Mouse (Mus musculus) intestine, postnatal 0 days (tissue): ENCODE measurements at regions not wholly inside any gene's neighbourhood (a gene's known extent, or its start where the extent isn't known, plus 50 kb on each side); places are given as distances from the start of the nearest gene placed in this dataset.

Experiments used
- ATAC-seq: fragments of 200-750 bp; cut with Nextera tagmentation; 2 replicates; pipeline ENCODE4 v1.8.0; 2017; ENCODE audit warnings: mild to moderate bottlenecking, moderate TSS enrichment, moderate library complexity
- H3K27ac ChIP-seq: fragments of 300-500 bp; sonication (generic); 2 replicates; pipeline ENCODE4 v1.5.1; 2014; ENCODE audit warnings: mild to moderate bottlenecking, low read depth, low read length, moderate library complexity
- H3K27me3 ChIP-seq: fragments of 300-500 bp; sonication (generic); replicated peaks from 2 replicates; pipeline ENCODE4 v1.6.1; 2014; ENCODE audit warnings: low read length, mixed read lengths; ENCODE audit not compliant: control insufficient read depth, insufficient read depth
- H3K36me3 ChIP-seq: fragments of 300-500 bp; sonication (generic); 2 replicates; pipeline ENCODE4 v1.6.1; 2014; ENCODE audit warnings: mild to moderate bottlenecking, moderate library complexity; ENCODE audit not compliant: control insufficient read depth, insufficient read depth
- H3K4me1 ChIP-seq: fragments of 300-500 bp; sonication (generic); replicated peaks from 2 replicates; pipeline ENCODE4 v1.6.1; 2014; ENCODE audit warnings: antibody characterized with exemption, low read length, mixed read lengths; ENCODE audit not compliant: control insufficient read depth, insufficient read depth
- H3K4me2 ChIP-seq: fragments of 300-500 bp; sonication (generic); replicated peaks from 2 replicates; pipeline ENCODE4 v1.6.1; 2014; ENCODE audit warnings: low read depth, mild to moderate bottlenecking, moderate library complexity
- H3K4me3 ChIP-seq: fragments of 300-500 bp; sonication (generic); 2 replicates; pipeline ENCODE4 v1.5.1; 2014; ENCODE audit warnings: low read depth, low read length
- H3K9ac ChIP-seq: fragments of 300-500 bp; sonication (generic); 2 replicates; pipeline ENCODE4 v1.6.1; 2014; ENCODE audit warnings: mild to moderate bottlenecking, low read depth, low read length
- H3K9me3 ChIP-seq: fragments of 300-500 bp; sonication (generic); 2 replicates; pipeline ENCODE4 v1.6.1; 2016; ENCODE audit warnings: mixed run types; ENCODE audit not compliant: control insufficient read depth
- CTCF ChIP-seq: sonication (generic); IDR thresholded peaks from 2 replicates; pipeline ENCODE4 v1.5.1; 2016; ENCODE audit warnings: low read depth, mild to moderate bottlenecking, control low read depth, antibody characterized with exemption, moderate library complexity
- WGBS: fragments of 180-500 bp; shearing (Covaris S2); extraction: QIAGEN DNeasy Blood & Tissue Kit; methylation state at CpG from one replicate; pipeline ENCODE4 v1.1.7; 2014; 5-methylcytosine and 5-hydroxymethylcytosine counted together

DNA sequence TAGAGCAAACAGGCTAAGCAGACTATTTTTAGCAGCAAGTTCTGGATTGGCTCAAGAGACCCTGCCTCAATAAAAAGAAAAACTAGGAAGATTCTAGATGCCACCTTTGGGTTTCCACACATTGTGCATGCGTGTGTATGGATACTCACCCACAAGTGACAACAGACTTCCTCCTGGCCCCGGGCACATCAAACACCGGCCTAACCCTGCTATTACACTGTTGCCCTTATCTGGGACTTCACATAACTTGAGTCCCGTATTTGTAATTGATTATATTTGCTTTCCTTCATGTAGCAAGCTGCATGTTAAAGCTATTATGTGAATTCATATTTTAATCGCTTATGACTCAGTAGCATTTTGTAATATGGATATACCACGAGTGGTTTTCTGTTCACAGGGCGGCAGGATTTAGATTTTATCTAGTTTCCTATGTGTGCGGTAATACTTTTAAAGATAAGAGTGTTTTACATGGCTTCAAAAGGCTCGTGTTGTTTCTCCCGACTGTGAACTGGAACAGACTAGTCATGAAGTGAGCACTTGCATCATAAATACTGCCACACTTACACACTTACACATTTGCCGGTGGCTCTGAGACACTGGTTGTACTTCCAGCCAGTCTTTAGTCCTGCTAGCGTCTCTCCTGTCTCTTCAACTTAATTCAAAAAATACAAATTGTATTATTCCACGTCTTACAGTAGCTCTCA, 123.4 kb downstream of the Pja2 start:
- WGBS = 47% methylated on average over 13 of the region's 13 CpGs
- H3K36me3 ChIP-seq = no peaks in the 10 kb centered on the region

DNA sequence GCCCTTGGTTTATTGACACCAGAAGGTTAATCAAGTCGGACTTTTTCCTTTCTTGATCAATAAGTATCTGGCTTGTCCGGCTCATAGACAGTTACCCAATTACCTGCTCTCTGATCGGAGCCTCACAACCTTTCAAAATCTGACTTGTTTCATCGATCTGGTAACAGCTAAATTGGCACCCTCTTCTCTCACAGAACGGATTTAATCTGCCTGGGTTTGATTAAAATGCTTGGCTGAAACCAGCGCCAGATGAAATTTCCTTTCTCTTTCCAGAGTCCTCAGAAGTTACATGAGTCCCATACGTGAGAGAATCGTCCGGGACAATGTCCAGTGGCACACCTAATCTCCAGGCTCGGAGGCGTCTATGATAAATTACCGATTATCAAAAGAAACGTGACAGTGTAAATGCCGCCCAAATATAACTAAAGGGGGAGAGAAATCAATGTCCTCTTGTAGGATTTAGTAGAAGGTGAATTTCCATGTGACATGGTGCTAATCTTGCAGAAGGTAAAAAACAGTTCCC, 125.5 kb downstream of the Pja2 start:
- H3K27ac ChIP-seq = no peak overlapping the region

More for the DNA sequence above, 123.4 kb downstream of the Pja2 start:
- Histone ChIP-seq H3K4me1 (no peaks in the 10 kb centered on the region), H3K27ac (no peak overlapping the region), H3K4me2 (no peak overlapping the region), H3K27me3 (no peaks in the 10 kb centered on the region), H3K4me3 (no peak overlapping the region), H3K9me3 (no peaks in the 10 kb centered on the region), H3K9ac (no peak overlapping the region)
- ATAC-seq = peak; percentile 42; the same call in 1 of the 2 replicates
- no peak for TF ChIP-seq CTCF

DNA sequence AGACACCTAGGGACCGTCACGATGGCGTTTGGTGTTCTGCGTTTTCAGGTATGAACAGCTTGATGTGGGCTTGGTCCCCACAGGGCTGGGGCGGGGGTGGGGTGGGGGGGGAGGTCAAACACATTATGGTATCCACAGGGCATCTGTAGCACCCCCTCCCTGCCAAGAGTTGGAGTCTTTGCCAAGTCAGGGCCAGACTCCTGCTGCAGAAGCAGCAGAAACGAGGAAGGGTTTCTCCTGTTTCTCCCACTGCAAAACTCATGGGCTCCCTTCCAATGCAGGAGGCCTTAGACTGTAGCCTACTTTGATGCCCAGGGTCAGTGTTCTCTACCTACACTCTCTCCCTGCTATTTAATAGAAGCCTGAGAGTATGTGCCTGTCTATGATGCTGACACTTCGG, 128.1 kb downstream of the Pja2 start:
- TF ChIP-seq CTCF = no peak
- Histone ChIP-seq H3K36me3 (no peaks in the 10 kb centered on the region), H3K4me3 (no peak overlapping the region), H3K9me3 (no peaks in the 10 kb centered on the region), H3K27me3 (no peaks in the 10 kb centered on the region), H3K4me2 (no peak overlapping the region), H3K4me1 (no peaks in the 10 kb centered on the region), H3K27ac (no peak overlapping the region), H3K9ac (no peak overlapping the region)
- WGBS = 52% methylated on average over 7 of the region's 7 CpGs
- no peak for ATAC-seq

More for the DNA sequence above, 125.5 kb downstream of the Pja2 start:
- H3K4me2 ChIP-seq = peak overlapping the region; percentile 40
- no peak for ATAC-seq
- H3K27me3 ChIP-seq = no peaks in the 10 kb centered on the region
- 52% methylated on average over 14 of the region's 14 CpGs for WGBS
- no peaks in the 10 kb centered on the region for H3K9me3 ChIP-seq
- no peak overlapping the region for H3K9ac ChIP-seq
- no peak overlapping the region for H3K4me3 ChIP-seq
- H3K36me3 ChIP-seq = no peaks in the 10 kb centered on the region
- TF ChIP-seq CTCF = no peak
- no peaks in the 10 kb centered on the region for H3K4me1 ChIP-seq

DNA sequence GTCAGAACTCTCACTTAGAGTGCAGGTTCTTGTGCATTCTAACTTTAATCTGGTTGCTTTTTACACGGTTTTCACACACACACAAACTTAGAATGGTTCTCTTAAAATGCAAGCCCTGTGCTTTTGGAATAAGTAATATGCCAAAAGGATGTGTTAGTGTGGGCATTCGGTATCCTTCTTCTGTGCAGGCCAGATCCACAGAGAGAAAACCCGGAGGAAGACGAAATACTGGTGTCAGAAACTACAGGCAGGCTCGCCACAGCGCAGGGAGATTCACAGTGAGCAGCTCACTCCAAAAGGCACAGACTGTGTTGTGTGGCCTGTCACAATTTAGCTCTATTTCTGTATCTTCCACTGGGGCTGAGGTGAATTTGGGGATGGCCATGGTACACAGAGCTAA, 129.5 kb downstream of the Pja2 start:
- Histone ChIP-seq H3K4me2 (no peak overlapping the region), H3K27me3 (no peaks in the 10 kb centered on the region), H3K27ac (no peak overlapping the region), H3K9me3 (no peaks in the 10 kb centered on the region), H3K36me3 (no peaks in the 10 kb centered on the region), H3K9ac (no peak overlapping the region), H3K4me3 (no peak overlapping the region), H3K4me1 (no peaks in the 10 kb centered on the region)
- no peak for ATAC-seq
- WGBS = 88% methylated on average over 6 of the region's 6 CpGs
- no peak for TF ChIP-seq CTCF

DNA sequence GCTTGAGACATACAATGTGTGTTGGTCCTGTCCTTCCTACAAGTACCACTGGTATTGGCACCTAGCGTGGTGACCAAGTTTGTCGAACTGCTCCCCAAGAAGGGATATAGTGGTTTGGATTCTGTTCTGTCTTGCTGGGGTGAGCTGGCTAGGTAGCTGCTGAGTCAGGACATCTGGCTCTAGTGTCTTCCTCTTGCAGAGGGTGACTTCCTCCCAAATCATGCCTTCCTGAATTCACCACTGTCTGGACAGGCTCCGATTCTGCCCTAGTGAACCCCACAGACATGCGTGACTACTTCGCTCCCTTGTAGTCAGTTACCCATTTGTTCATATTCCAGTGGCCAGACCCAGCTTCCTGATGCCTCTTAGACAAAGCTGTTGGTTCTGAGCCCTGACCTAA, 130.1 kb downstream of the Pja2 start:
- no peak overlapping the region for H3K4me2 ChIP-seq
- H3K27me3 ChIP-seq = no peaks in the 10 kb centered on the region
- H3K36me3 ChIP-seq = no peaks in the 10 kb centered on the region
- no peak overlapping the region for H3K27ac ChIP-seq
- H3K9ac ChIP-seq = no peak overlapping the region
- 94% methylated on average over 5 of the region's 5 CpGs for WGBS
- no peak overlapping the region for H3K4me3 ChIP-seq
- no peaks in the 10 kb centered on the region for H3K9me3 ChIP-seq
- ATAC-seq = no peak
- no peak for TF ChIP-seq CTCF
- H3K4me1 ChIP-seq = no peaks in the 10 kb centered on the region

DNA sequence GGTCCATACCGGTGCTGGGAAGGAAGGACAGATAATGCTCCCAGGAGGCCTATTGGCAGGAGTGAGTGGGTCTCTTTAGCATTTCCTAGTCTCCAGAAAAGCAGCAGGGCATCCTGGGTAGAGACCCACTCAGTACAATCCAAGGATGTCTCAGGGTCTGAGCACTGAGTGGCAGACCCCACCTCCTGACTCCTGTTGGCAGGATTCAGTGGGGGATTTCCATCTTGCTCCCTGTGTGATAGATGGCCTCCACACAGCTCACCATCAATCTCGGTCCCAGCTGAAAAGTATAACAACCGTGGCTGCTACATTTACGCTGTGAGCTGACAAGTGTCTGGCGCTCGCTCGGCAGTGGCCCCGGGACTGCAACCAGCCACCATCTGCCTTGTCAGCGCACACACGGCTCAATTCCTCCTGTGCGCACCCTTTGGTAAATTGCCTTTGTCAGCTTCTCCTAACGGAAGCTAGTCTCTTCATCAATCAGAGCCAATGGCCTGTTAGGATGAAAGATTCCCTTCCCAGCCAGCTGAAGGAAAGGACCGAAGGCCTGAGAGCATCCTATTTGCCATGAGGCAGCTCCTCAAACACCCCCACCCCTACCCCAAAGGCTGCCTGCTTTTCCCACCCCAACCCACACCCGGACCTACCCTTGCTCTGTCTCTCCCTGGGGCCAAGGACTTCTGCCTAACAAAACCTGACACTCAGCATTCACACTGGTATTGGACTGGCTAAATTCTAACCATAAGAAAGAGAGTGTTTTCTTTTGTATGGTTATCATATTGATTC, 131.4 kb downstream of the Pja2 start:
- WGBS = 69% methylated on average over 14 of the region's 14 CpGs
- Histone ChIP-seq H3K4me3 (no peak overlapping the region), H3K27me3 (no peaks in the 10 kb centered on the region), H3K9ac (no peak overlapping the region), H3K27ac (no peak overlapping the region), H3K9me3 (no peaks in the 10 kb centered on the region), H3K36me3 (no peaks in the 10 kb centered on the region), H3K4me1 (no peaks in the 10 kb centered on the region), H3K4me2 (no peak overlapping the region)
- no peak for TF ChIP-seq CTCF
- ATAC-seq = no peak
